Mouse (Mus musculus): Measurements from ENCODE around the gene Smco3.
A peak's percentile ranks its signal among the peaks of the same experiment; 100 is the strongest.
"Not testable (repeated sequence)": the region's sequence is repeated elsewhere in the genome, so short reads cannot be mapped to it uniquely, and the experiment has no call there.

The Smco3 gene

DNA sequence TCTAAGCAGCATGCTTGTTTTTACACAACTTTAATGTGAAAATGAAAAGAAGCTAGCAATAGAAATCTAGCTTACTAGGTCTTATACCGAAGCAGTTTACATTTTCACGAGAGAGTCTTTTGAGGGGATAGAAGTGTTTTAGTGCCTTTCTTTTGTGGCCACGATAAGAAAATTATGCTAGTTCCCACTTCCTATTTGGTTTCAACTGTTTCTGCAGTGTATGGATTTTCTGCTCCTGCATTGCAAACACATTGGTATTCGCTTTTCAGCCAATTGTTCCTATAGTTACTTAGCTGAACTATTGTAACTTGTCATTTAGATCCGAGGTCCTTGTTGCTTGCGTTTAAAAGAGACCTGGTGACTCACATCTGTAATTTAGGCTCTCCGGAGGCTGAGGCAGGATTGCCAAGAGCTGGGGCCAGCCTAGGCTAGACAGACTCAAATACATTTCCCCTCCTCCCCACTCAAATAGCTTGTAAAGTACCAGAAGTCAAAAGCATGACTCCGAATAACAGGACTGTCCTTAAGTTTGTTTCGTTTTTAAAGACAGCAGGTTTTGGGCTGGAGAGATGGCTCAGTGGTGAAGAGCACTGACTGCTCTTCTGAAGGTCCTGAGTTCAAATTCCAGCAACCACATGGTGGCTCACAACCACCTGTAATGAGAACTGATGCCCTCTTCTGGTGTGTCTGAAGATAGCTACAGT is 30.4 kb downstream of the Smco3 start:
- no peak for DNase-seq

DNA sequence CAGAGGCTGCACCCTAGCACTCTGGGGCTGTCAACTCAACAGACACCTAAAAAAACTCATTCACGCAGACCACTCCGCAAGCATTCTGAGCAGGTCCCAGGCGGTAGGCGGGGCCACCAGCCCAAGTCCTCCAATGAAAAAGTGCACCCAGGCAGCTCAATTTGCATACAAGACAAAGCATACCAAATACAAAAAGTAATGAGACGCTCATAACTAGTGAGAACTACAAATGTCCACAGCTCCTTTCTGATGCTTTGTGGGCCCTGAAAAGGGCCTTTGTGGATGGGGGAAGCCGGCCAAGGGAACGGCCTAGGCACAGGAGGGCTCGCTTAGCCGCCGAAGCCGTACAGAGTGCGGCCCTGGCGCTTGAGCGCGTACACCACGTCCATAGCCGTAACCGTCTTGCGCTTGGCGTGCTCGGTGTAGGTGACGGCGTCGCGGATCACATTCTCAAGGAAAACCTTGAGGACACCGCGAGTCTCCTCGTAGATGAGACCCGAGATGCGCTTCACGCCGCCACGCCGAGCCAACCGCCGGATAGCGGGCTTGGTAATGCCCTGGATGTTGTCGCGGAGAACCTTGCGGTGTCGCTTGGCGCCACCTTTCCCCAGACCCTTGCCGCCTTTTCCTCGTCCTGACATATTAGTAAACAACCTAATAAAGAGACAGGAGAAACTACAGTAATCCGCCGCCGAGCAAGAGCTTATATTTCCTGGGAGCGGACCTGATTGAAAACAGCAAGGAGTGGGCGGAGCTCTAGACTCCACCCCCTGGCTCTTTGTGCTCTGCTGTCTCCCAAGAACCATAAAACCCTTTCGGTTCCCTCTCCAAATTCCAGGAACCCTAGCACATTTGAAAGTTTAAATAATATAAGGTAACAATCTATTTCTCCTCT is 31.3 kb downstream of the Smco3 start, which contains the start of gene Hist4h4:
TSS of gene Hist4h4 (minus strand) at position 677 of the 895 bp plus-strand sequence.
- DNase-seq = peak; percentile 91

DNA sequence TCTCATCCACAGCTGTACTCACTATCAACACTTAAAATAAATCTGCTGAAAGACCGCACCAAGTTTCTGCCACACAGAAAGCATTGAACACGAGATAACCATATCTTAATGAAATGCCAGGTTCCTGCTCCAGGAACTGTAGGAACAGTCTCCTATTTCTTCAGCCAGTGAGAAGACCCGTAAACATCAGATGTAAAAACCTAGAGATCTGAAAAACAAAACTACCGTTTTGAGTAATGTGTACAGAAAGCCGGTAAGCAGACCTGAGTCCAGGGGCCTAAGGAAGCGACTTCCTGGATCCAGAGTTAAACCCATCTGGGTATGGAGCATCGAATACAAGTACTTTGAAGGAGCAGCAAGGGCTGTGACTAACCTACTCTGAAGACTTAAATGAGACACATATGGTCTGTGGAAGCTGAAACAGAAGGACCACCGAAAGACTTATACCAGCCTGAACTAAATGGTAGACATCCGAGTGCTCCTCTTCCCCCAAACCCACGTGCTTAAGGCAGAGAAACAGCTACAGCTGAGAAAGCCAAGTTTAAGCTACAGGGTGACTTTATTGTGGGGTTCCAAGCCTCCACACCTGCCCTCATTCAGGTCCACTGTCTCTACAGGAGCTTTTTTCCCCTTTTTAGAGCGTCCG is 32.0 kb downstream of the Smco3 start:
- no peak for DNase-seq

DNA sequence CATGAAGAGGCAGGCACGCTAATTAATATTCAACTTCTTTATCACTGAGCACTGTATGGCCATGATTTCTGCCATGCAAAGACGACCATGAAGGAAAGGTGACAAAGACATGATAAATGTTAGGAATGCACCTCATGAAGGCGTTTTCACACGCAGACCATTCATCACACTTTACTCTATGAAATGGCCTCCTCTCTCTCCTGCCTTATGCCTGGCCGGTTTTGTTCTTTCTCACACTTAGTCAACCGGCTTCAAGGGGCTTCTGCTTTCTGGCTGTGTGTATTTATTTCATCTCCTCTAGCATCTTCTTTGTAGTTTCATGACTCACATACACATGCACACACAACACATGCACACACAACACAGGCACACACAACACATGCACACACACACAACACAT is 34.0 kb downstream of the Smco3 start:
- no peak for DNase-seq

DNA sequence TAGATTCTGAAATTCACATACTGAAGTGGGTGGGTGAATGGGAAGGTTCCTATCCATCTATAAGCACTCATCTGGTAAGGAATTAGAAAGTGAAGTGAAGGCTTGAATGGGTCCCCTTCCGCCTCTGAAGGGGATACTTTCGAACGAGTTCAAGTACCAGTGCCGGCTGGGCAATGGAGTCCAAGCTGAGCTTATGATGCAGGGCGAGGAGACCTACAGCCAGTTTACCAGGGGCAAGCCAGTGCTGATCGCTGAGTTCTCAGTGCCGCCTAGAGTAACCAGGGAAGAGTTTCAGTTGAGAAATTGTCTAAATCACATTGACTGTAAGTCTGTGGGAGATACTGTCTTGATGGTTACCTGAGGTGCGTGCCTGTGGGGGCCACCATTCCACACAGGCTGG is 34.5 kb downstream of the Smco3 start:
- no peak for DNase-seq

DNA sequence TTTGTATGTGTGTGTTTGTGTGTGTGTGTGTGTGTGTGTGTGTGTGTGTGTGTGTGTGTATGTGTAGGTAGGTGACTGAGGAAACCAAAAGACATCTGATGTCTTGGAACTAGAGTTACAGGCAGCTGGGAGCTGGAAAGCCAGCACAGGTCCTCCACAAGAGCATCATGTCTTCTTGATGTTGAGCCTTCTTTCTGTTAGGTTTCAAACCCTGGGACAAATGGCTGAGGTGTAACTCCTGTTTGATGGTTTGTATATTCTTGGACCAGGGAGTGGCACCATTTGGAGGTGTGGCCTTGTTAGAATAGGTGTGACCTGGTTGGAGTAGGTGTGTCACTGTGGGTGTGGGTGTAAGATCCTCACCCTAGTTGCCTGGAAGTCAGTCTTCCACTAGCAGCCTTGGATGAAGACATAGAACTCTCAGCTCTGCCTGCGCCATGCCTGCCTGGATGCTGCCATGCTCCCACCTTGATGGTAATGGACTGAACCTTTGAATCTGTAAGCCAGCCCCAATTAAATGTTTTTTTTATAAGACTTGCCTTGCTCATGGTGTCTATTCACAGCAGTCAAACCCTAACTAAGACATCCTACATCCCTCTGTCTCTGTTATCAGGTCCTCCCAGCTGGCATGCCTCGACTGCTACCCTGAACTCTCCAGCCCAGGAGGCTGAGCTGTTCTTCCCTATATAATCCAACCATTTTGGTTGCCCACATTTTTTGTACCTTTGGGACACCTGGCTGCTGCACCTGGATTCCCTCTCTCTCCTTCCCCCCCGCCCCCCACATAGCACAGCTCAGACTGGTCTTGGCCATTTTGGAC is 37.2 kb downstream of the Smco3 start:
- DNase-seq = not testable (repeated sequence)

DNA sequence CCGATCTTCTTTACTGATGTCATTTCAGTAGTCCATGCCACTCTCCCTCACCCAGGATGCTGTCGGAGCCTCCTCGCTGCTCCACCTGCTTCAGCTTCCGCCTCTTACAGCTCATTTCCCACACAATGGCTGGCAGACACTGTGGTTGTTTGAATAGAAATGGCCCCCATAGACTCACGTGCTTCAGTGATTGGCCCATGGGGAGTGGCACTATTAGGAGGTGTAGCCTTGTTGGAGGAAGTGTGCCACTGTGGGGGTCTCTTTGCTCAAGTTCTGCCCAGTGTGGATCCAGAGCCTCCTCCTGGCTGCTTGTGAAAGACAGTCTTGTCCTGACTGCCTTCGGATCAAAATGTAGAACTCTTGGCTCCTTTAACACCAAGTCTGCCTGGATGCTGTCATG is 39.4 kb downstream of the Smco3 start:
- DNase-seq = no peak

DNA sequence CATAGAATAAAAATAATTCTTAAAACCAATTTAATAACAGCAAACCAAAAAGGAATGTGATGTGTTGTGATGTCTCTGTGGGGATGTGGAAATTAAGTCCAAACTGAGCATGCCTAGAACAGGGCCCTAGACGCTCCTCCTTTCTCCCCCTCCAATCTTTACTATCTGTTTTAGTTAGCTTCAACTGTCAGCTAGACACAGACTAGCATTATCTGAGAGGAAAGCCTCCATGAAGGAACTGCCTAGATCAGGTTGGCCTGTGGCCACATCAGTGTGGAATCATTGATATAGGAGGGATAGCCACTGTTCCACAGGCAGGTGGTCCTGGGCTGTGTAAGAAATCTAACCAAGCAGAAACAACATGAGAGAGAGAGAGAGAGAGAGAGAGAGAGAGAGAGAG is 40.1 kb downstream of the Smco3 start:
- DNase-seq = no peak

DNA sequence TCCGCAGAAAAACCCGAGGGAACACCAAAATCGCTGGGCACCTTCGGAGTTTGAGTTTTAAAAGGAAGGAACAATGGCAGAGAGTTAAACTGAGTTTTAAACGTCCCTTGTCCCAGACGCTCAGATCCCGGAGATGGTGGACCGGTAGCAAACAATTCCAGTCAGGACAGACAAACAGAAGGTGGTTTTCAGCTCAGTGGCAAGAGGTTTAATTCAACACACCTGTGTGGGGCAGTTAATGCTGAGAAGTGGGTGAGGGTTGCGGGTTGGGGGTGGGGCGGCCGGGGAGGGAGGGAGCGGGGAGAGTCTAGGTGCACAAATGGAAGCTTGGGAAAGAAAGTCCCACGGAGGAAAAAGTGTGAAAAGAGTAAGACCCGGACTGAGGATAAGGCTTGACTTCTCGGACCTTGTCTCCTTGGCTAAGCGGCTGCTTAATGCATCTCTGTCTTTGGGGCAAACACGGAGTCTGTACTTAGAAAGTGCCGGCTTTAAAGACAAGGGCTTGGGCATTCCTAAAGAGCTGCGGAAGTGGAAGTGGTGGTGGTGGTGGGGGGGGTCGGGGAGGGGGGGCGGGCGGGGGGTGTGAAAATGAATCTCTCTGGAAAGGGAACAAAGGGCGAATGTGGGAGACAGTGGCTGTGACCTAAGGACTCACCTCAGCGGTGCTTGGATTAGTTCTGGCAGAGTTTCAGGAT is 41.3 kb downstream of the Smco3 start:
- no peak for DNase-seq

DNA sequence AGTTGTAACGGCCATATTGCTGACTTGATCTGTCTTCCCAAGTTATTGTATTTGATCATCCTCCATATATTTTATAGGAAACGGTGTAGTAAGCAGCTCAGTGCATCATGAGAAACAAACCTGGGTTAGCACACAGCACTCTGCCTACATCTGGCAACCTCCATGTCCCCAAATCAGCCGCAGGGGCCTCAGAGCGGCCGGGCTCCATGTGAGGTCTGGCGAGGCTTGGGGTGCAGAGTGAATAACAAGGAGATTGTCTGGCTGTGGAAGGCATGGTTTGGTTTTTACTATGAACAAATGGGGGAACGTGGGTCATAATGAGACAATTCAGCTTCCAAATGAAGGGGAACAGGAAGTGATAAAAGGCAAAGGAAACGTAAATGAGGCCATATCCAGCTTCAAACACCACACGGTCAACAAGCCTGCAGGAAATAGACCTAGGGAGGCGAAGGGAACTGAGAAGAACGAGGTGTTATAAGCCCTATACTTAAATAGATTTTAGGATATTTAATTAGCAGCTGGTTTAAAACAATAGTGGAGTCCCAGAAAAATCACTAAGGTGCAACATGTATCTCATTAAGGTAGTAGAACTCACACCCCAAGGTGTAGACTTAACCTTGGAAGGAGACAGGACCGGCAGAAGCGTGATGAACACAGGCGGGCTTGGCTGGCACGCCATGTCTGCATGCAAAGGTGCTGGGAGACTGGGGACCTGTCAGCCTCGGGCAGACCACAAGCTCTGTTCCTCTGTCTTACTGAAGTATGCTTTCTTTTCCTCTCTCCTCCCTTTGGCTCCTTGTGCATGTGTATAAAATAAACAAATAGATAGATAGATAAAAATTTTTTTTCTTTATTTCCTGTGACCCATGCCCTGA is 42.1 kb downstream of the Smco3 start:
- DNase-seq = no peak

DNA sequence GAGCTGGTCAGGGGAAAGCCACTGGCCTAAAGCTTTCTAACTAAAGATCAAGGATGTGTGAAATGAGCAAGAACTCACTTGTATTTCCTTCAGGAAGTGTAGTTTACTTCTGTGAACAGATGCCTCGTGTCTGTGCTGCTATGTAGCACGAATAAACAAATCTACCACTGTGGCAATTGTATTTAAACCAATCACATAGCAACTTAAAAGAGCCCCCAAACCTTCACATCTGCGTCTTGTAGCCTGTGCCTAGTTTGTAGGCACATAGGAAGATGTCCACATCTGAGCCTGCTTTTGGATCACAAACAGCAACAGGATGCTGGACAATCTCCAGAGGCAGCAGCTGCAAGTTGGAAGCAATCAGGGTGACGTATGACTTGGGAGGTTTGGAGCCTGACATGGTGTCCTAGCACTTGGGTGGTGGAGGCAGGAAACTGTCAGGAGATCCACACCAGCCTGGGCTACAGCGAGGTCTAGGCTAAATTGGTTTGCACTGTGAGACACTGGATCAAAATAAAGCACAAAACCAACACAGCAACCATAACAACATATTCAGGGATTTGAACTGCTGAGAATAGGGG is 45.8 kb downstream of the Smco3 start:
- no peak for DNase-seq

DNA sequence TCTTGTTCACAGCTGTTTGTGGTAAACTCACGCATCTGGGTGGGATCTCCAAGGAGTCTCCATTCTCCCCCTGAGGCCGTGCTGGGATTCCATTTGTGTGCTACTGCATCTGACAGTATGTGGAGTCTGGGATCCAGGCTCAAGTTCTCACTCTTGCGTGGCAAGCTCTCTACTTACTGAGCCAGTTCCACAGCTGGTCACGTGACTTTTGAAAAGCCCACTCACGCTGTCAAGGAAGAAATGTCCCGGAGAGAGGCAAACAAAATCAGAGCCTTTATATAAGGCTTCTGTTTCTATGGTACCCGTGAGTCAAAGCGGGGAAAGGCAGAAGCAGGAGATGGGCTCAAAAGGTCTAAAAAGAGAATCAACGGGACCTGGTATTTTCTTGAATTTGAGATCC is 52.5 kb downstream of the Smco3 start:
- DNase-seq = peak; percentile 23

DNA sequence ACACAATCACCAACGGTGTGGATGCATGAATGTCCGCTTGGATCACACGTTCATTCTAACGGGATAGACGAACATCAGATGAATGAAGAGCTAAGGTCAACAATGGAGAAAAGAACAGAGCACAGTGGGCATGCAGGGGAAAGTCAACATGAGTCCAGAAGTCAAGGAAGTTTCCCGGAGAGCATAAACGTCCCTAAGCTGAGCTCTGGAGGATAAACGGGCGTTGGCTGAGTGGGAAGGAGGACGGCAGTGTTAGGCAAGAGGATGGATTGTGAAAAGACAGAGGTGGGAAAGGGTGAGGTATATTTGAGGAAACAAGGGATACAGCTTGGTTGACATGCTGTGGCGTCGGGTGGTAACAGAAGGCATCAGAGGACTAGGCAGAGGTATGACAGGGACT is 53.1 kb downstream of the Smco3 start:
- DNase-seq = no peak

DNA sequence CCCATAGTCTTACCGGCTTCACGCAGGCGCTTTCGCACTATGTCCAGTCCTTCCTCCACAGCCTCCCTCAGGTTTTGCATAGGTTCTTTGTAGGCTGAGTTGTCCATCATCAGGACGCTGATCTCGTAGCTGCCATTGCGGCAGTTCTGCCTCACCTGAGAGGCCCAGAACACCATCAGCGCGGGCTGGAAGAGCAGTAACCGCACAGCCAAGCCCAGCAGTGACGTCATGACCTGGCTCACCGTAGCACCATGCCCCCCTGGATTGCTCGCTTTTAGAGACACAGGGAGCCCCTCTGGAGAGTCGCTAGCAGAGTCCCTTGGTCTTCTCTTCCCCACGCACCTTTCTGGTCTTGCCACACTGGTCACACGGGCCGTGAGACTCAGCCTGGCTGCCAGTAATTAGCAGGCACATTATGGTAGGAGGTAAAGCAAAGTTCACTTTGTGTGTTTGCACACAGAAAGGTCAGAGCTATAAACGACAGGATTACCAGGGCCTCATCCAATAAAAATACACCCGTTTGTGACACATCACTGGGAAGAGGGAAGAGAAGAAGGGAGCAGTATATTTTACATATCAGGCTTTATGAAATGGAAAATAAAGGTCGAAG is 53.8 kb downstream of the Smco3 start, which contains the start of gene Gucy2c:
TSS of gene Gucy2c (minus strand) at position 389 of the 610 bp plus-strand sequence.
- DNase-seq = no peak

Measured in right cerebral cortex, postnatal 14 days (tissue).